Mouse (Mus musculus): ENCODE results near the gene Cacna2d3.

Gene Cacna2d3

DNA sequence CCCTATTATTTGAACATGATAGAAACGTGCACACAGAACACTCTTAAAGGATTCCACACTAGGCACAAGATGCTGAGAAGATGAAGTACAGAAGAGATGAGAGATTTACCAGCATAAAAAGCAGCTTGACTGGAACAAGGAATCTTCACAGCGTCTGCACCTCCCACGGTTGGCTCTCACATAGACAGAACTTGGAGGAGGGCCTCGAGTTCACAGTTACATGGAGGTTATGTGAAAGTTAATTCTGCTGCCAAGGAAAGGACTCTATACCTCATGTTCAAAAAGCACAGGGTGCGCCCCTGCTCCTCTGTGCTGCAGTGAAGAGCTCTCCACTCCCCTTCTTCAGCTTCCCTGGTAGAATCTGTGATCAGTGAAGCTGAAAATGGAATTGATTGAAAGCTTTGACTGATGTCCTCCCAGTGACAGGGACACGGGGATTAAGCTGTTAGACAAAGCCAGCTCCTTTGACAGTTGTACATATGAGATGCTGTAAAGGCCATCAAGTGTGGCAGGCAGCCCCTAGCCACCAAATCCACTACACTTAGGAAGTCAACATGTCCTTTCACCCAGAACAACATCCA, 243.2 kb downstream of the Cacna2d3 start:
- DNase-seq: peak; percentile 33

DNA sequence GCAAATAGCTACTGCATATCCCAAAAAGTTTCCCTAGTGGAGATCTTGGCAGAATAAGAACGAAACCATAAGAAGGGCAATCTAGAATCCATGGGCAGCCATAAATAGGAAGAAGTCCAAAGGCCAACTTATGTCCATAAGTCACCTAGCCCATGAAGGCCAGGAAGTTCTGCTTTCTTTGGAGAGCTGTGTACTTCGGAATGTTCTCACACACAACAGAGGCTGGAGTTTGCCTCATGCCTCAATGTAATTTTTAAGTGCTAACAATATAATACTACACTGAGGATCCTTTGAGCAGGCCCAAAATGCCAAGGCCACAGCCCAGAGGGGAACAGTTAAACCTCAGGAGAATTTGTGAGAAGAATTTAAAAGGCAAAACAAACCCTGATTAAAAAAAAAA, 257.4 kb downstream of the Cacna2d3 start:
- DNase-seq: no peak

GRCm38 (mm10) chr14:29449203-29449602, 272.5 kb downstream of the Cacna2d3 start:
- peak; percentile 37 for DNase-seq

DNA sequence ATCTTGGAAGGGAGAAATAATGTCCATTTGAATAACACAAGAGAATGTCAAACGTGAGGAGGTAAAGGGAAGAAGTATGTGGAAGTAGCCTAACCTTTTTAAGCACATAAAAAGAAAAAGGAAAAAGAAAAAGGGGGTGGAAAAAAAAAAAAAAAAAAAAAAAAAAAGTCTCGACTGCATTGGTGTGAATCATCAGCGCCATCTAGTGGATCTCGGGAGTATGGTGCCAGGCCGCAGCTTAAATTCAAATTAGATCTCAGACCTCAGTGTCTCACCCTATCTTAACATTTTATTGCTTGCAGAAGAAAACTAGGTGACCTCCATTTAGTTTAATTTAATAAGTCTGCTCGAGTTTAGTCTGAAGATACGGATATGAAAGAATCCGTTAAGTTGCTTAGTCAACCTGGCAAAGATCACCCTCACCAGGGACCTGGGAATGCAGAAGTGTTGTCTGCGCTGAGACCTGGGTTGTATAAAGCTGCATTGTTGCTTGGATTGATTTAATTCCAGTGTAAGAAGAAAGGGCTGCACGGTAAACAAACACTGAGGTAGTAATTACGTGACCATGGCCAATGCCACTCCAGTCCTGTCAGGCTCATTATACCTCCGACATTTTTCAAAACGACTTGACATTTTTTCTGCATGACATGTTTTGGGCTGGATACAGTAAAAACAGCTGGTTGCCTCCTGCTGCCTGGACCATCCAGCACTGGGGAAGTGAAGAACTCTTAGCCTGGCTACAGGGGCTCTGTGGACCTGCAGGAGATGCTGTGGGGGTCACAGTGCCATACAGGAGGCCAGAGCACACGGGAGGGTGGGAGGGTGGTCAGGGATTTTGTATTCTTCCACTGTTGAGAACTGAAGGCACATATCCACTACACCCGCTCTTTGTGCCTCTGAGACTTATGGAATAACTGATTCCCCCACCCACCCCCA, 278.3 kb downstream of the Cacna2d3 start:
- peak; percentile 74 for DNase-seq

DNA sequence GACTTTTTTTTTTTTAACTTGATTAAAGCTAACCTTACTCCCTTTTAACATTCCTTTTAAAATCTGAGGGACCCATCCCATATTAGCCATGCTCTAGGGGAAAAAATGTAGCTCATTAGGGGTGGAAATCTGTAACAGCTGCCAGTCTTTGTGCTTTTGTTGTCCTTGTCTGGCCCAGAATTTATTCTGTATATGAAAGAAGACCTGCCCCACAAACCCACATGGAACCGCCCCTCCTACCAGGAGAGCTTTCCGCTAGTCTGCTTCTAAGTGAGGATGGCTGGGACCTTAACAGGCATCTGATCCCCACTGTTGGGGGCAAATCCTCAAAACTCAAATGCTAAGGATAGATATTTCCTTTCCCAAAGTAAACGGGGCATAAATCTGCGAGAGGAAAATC, 279.2 kb downstream of the Cacna2d3 start:
- DNase-seq: peak; percentile 68

GRCm38 (mm10) chr14:29438666-29439065, 283.0 kb downstream of the Cacna2d3 start:
- peak; percentile 71 for DNase-seq

GRCm38 (mm10) chr14:29438251-29438650, 283.4 kb downstream of the Cacna2d3 start:
- DNase-seq: peak; percentile 67

GRCm38 (mm10) chr14:29435203-29435602, 286.5 kb downstream of the Cacna2d3 start:
- DNase-seq: no peak

DNA sequence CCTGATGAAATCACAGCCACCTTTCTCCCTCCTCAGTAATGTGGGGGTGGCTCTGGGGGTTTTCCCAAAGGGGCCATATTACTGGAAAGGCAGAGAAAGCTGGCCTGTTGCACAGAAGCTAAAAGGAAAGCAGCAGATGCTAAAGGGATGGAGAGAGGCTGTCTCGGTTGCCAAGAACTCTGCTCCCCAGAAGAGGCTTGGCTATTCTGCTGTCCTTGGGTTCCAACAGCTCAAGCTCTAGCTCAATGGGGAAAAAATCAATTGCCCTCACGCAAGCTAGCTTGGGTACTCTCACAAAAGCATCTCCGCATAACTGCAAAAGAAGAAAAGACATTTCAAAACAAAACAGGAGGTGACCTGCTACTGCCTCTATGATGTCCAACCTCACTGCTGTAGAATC, 287.9 kb downstream of the Cacna2d3 start:
- DNase-seq: peak; percentile 43

DNA sequence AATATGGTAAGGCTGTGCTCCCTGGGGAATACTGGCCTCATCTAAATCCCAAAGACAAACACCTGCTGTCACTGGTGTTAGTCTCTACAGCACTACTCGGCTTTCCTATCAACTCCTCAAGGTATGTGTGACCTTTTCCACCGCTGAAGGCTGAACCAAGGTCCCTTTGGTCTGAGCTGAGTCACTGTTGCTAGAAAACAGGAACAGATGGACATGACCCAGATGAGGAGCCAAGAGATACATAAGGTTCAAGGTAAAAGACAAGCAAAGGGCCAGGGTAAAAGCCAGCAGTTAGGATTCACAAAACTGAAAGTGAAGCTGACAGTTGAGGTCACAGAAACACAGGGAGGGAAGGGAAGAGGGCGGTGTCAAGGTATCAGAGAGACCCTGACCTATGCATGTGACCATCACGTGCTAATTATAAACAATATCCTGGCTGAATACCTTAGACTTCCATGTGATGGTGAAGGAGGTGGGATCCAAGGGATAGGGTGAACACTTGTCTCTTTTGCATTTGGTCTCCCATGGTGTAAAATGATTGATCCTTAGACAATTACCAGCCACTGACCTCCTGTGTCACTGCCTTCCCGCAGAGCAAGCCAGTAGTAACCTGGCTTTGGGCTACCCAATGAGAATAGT, 288.5 kb downstream of the Cacna2d3 start:
- DNase-seq: peak; percentile 37

- DNase-seq: peak; percentile 39
Observed at GRCm38 (mm10) chr14:29429788-29430187, 291.9 kb downstream of the Cacna2d3 start.

- peak; percentile 31 for DNase-seq
Observed at GRCm38 (mm10) chr14:29425666-29426065, 296.0 kb downstream of the Cacna2d3 start.

DNA sequence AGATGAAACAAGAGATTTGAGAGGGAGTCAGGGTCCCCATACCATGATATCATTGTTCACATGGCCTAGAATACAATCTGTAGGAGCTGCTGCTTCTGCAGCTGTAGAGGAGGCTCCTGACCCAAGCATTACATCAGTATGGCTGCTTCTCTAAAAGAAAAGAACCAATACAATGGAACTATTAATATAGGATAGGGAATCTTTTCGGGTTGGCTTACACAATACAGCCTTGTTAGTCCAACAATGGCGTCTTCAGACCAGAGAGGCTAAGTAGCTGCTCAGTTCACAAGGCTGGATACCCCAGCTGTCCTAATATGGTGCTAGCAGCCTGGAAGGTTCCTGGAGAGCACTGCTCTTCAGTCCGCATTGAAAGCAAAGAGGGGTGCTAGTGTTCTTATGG, 296.5 kb downstream of the Cacna2d3 start:
- peak; percentile 29 for DNase-seq

- peak; percentile 66 for DNase-seq
Observed at GRCm38 (mm10) chr14:29405878-29406165, 315.8 kb downstream of the Cacna2d3 start.

- DNase-seq: peak; percentile 62
Observed at GRCm38 (mm10) chr14:29405125-29405877, 316.4 kb downstream of the Cacna2d3 start.

DNA sequence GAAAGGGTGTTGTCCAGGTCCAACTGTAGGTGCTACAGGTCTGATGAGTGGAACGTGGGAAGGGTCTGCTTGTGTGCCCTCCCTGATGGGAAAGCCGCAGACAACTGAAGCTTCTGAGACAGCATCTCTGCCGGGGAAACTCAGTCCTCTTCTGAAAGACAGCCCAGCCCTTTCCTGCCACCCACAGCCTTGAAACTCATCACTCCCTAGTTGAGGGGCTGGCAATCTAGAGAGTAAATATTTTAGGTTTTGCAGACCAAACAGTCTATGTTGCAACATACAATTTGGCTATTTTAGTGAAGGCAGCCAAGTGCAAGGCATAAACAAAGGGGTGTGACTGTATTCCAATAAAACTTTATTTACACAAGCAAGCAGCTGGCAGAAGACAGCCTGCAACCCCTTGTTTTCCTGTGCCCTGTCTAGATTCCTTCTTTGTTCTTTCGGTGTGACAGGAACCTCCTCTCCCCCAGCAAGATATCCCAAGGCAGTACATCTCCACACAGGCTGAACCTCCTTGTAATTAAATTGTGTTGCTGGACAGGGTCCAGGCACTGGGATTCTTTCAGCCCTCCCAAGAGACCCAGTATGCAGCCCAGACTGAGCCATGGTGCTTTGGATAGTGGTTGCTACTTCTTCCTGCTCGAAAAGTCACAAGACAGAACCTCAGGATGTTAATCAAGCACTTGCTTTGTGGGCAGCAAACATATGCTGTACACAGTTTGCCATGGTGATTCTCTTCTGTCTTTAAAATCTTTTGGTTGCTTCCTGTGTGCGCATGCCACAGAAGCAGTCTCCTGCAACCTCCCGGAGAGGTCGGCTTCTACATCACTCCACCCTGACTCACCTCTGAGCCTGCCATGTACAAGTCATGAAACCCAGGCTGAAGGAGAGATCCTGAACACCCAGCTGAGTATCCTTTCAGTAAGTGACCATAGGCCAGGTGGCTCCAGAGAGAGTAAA, 317.5 kb downstream of the Cacna2d3 start:
- peak; percentile 84 for DNase-seq

DNA sequence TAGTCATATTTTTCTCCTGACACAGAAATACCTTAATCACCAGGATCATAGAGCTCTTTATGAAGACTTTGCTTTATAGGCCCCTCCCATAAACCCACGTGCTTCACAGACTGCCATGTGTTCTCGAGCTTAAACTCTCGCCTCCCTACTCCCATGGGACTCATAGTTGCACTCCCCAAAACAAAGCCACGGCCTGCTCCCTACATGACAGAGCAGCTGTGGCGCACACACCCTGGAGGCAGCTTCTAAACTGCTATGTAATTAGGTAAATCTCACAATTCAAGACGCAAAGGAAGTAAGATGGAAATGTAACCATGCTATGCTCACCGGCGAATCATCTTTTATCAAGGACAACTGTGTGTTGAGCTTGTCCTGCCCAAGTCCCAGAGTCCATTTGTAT, 319.2 kb downstream of the Cacna2d3 start:
- peak; percentile 79 for DNase-seq

DNA sequence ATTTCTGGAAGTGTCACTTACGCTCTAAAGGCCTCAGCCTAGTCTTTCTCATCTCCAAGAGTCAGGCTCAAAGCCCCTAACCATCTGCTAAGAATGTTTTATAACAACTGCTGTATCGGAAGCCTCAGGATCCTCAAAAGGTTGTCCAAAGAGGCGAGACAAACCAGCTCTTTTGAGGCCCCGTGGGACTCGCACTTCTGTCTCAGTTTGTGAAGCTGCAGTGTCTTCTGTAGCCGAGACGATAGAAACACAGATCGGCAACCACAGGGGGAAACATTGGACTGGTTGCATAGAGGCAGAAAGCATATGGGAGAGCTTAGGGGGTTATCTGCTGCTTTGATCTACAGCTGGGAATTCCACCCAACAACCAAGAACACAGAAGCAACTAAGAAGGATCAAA, 327.9 kb downstream of the Cacna2d3 start:
- peak; percentile 55 for DNase-seq

GRCm38 (mm10) chr14:29392851-29393250, 328.8 kb downstream of the Cacna2d3 start:
- DNase-seq: peak; percentile 71

GRCm38 (mm10) chr14:29391489-29391888, 330.2 kb downstream of the Cacna2d3 start:
- DNase-seq: peak; percentile 27

- peak; percentile 18 for DNase-seq
Observed at GRCm38 (mm10) chr14:29387761-29388160, 333.9 kb downstream of the Cacna2d3 start.

DNA sequence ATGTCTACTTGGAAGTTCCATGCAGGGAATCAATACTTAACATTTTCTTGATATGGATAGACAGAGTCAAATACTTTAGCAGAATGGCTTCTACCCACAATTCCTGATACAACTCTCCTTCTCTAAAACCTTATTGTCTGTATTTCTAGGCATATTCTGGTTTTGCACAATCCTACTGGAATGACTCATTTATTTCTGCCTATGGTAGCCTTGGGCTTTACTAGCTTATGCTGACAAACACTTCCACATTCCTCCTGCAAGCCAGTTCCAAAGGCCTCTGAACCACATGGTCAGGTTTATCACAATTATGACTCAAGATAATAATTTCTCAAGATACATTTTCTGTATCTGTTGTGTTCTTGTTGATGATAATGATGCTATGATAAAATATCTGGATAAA, 336.2 kb downstream of the Cacna2d3 start:
- DNase-seq: peak; percentile 11
